Mouse (Mus musculus): Measurements from ENCODE around the gene Gm13420.
"Not testable (repeated sequence)": the region's sequence is repeated elsewhere in the genome, so short reads cannot be mapped to it uniquely, and the experiment has no call there.

The Gm13420 gene

DNA sequence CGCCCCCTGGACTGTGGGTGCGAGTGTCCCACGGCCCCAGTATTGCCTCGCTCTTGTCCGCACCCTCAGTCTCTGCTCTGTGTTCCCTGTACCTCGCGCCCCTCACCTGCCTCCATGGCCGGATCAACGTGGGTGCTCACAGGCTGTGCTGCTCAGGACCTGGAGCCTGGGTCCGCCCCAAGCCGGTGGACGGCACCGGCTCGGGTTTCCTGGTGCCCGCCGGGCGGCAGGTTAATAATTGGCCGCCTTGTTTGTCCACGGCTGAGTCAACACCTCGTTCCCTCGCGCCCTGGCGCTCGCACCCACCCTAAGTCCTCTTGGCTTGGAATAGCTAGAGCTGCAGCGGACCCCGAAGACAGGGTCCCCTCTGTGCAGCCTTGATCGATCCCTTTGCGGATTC, at the start of gene Gm13420:
TSS of gene Gm13420 (minus strand) at position 189 of the 400 bp plus-strand sequence.
- DNase-seq: peak; percentile 81

DNA sequence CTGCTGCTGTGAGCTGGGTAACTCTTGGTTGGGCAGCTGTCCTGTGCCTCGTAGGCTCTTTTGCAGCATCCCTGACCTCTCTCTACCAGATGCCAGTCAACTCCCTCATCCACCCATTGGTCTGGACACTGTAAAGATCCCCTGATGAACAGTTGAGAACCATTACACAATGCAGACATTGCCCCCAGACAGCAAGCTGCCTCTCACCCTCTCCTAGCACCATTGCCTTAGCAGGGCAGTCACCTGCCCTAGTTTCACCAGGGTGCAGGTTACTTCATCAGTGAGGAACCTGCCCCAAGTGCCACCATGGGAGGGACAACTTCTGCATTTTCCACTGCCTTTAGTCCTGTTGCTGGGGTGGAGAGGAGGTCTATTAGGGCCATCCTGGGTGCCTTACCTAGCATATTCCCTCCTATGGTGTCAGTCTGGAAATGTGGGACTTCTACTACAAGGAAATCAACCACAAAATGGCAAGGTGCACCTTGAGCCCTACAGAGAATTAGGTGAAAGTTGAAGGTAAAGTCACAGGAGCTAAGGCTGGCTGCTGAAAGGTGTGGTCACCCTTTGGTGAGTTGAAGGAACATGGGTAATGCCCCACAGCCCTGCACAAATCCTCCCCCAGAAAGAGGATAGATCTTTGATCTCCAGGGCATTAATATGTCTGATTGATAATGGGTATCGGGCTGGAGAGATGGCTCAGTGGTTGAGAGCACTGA, 41.4 kb upstream of the Gm13420 start:
- no peak for DNase-seq

DNA sequence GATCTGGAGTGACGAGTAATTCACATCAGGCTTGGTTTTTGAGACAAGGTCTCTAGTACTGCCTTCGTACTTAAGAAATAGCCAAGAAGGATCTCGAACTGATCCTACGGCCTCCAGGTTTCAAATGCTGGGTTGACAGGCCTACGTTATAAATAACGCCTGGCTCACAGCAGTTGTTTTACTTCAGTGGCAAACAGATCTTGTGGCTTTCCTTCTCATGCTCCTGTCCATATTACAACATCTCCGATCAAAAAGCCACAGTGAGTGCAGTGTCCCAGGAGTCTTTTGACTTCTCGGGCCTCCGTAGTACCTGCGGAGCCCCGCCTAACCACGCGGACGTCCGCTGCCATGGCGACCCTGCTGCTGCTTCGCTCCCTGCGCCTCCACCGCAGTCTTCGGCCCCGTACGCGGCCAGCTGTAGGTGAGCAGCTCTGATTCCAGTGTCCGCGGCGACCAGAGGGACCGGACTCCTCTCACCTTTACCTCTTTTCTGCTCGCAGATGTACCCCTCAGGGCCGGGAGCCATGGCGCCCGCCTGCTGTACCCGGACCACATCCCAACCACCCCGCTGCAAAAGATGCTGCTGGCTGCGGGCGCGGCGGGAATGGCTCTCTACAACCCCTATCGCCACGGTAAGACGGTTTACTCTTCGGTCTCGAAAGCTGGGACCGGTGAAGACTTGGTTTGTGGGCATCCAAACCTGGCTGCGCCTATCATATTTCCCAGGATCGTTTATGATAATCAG, 36.6 kb upstream of the Gm13420 start, which contains the start of gene Trub2:
TSS of gene Trub2 (minus strand) at position 566 of the 745 bp plus-strand sequence.
- DNase-seq: peak; percentile 90

DNA sequence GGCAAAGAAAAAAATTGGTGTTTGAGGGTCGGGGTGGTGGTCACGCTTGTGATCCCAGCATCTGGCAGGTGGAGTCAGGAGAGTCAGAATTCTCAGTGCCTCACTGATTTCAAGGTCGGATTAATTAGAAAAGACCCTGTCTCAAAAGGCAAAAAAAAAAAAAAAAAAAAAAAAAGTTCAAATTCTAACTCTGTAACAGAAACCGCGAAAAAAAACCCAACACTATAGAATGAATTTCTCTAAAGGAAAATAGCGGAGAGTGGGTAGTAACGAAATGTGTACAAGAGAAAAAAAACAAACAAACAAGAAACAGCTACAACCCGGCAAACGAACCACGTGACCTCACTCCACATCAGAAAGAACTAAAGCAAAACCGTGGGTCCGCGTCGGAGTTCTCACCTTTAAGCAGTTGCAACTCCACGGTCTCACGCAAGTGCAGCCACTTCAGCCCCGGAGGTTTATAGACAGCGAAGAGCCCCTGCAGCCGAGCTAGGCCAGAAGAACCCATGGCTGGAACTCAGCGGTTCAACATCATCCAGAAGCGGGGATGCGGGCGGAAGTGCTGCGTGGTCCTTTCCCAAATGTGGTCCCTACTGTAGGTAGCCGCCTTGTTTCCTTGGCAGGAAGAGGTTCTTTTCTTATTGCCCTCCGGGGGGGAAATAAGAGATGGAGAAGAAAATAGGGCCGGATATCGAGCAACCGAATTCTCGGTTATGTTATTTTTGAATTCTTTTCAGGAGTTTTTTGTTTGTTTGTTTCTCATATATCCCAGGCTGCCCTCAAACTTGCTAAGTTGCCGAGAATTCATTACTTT, 35.8 kb upstream of the Gm13420 start, which contains the start of gene Coq4:
TSS of gene Coq4 (plus strand) at position 390 of the 814 bp plus-strand sequence.
- peak; percentile 93 for DNase-seq

DNA sequence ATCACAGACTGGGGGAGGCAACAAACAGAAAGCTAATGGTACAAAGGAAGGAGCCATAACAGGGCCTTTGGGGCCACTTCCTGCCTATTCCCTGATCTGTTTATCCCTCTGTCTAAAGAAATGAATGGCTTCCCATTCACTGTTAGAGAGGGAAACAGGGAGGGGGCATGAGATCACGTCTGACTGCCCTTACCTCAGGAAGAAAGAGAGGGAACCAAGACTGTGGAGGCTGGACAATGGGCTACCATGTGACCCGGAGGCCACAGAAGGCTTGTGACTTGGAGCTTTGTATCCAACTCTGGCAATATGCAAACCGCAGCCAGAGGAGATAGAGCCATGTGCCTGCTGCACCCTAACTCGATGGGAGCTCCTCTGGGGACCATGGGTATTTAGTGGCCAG, 32.8 kb upstream of the Gm13420 start:
- no peak for DNase-seq

DNA sequence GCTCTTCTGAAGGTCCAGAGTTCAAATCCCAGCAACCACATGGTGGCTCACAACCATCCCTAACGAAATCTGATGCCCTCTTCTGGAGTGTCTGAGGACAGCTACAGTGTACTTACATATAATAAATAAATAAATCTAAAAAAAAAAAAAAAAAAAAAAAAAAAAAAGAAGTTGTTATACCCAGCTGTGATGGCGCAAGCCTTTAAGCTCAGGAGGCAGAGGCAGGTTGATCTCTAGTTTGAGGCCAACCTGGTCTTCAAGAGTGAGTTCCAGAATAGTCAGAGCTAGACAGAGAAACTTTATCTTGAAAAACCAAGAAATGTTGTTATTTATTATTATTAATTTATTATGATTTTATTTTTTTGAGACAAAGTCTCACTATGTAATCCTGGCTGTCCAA, 29.8 kb upstream of the Gm13420 start:
- DNase-seq: not testable (repeated sequence)

DNA sequence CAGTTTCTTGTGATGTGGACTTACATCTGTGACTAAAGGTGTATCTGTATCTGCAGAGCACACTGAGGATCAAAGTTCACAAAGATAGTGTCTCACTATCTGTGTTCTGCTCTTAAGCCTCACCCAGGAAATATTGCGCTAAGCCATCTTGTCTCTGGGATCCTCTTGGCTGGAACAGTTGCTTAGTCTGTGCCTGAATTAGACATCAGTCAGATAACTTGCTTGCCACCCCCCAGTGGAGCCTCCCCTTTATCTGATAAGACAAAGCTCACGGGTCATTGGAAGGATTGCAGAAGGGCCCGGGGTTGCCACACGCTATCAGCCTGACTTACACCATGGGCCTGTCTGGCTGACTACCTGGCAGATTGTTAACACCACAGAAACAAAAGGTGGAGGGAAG, 21.8 kb upstream of the Gm13420 start:
- no peak for DNase-seq

DNA sequence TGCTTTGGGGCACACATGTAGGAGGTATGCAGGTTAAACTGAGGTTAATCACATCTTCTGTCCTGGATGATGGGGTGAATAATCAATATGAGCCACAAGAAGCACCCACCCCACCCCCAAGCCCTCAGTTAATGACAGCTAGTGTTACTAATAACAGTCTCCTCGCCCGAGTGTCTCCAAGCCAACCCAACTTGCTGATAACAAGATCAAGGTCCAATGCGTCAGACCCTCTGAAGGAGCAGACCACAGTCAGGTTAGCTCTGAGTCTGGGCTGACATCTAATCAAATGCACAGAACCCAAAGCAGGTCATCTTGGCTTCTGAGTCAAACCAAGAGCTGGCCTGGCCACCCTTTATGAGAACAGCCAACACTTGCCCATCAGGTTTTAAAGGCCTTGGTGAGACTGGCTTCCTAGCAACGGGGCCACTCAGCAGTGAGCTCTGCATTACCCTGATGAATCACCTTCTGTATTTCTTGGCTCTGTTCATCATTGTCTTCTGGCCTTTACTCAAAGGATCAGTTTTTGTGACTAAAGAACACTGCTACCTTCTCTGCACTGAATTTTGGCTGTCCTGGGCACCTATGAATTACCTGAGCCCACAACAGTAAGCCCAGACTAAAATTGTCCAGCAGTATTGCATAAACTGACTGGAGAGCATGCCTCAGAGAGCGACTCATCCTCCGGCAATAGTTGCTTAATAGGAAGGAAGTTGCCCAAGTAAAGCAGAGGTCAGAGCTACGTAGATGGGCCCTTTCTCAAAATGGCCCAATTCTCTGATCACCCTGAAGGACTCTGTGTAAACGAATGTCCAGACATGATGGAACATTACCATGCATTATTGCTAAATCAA, 20.4 kb upstream of the Gm13420 start:
- DNase-seq: no peak

DNA sequence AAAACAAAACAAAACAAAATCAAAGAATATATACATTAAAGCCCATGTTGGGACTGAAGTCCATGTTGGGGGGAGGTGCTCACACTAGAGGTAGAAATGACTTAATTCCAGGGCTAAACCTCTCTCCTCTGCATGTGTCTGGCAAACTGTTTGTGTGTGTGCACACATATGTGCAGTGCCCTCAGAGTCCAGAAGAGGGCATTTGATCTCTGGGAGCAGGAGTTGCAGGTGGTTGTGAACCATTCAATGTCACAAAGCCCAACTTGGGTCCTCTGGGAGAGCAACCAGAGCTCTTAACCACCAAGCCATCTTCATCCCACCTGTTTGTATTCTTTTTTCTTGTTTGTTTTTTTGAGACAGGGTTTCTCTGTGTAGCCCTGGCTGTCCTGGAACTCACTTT, 18.7 kb upstream of the Gm13420 start:
- DNase-seq: no peak

DNA sequence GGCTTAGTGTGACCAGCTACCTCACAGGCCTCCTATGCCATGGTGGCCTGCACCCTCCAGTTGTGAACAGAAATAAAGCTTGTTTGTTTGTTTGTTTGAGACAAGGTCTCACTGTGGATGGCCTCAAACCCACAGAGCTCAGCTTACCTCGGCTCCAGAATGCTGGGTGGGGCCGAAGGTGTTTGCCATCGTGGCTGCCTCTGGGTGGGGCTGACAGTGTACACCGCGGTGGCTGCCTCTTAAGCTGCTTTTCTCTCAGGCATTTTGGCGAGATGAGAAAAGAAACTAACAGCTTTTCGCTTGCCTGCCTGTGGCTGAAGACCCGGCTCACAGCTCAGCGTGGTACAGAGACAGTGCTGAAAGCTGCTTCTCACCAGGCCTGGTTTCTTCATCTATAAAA, 17.4 kb upstream of the Gm13420 start:
- no peak for DNase-seq

DNA sequence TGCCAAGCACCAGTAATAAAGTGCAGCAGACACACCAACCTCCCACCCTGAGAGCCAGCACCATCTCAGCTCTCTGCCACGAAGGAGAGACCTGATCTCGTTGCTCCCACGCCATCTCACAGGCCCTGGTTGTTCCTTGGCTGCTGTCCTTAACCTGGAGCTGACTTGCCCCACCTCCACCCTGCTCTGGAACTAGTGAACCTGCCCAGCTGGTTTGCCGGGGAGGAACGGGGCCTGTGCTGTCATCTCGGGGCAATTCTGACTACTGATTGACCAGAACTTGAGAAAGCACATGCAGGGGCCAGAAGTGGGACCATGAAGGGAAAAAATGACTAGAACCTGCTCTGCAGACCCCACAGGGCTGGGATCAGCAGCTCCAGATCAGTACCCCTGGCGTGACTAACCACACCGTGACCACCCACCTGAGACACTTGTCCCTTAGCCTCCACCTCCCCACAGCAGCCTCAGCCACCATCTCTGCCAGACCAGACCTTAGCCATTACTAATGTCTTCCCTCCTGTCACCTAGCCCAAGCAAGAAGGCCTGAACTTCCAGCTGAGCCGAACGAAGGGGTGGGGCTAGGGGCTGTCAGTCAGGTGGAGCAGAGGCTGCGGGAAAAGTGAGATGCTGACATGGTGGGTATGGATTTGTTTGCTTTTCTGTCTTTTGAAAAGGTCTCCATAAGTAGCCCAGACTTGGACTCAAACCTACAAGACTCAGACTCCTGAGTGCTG, 16.7 kb upstream of the Gm13420 start:
- DNase-seq: peak; percentile 68

DNA sequence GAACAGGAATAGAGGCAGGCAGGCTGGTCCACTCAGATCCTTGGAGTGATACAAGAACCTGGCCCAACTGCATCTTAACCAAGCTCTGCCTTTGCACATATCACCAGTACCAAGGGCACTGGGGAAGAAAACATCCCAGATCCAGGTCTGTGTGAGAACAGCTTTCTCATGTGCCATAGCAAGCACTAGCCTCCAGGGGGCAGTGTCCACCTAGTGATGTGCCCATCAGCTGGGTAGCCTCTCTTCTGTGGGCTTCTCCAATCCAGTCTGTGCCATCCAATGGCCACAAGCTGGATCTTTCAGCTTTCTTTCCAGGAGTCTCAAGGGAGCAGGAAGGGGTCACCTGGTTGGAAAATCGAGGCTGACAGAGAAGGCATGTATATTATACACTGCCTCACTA, 13.3 kb upstream of the Gm13420 start:
- DNase-seq: peak; percentile 84

DNA sequence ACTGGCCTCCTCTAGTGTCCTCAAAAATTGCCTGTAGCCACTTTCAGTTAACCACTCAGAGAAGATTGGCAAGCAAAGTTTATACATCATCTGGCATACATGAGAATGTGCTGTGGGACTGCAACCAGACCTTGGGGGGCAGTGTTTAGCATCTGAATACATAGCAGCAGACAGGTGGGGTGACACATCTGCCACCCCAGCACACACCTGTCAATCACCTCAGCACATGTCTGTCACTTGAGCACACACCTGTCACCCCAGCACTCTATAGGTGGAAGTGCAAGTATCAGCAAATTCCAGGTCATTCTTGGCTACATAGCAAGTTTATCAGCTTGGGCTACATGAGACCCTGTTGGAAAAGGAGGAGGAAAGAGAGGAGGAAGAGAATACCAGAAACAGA, 4.2 kb upstream of the Gm13420 start:
- no peak for DNase-seq

DNA sequence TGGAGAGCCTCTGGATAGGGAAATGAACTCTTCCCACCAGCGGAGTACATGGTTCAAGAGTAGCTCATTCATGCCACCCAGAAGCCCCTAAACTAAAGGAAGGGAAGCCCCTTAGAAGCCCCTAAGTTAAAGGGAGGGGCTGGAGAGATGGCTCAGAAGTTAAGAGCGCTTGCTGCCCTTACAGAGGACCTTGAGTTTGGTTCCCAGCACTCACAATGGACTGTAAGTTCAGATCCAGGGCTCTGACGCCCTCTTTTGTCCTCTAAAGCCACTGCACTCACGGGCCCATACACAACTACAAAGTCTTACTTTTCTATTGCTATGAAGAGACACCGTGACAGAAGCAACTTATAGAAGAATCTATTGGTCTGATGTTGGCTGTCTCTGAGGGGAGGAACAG, 912 bp upstream of the Gm13420 start:
- DNase-seq: no peak

DNA sequence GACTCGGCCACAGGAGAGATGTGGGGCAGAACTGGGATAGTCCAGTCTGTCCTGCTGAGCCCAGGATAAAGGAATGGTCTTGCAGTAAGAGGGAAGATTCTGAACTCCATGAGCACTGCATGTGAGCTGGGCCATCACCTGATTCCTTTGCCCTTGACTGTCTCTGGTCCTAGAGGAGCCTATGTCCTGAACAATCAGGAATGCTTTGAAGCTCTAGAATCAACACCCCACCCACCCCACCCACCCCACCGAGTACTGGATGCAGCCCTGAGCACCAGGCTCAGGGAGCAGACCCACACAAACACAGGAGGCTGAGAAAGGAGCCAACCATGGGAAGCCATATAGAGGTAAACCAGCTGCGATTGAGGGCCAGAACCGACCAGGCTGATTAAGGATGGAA, 3.0 kb downstream of the Gm13420 start:
- no peak for DNase-seq

DNA sequence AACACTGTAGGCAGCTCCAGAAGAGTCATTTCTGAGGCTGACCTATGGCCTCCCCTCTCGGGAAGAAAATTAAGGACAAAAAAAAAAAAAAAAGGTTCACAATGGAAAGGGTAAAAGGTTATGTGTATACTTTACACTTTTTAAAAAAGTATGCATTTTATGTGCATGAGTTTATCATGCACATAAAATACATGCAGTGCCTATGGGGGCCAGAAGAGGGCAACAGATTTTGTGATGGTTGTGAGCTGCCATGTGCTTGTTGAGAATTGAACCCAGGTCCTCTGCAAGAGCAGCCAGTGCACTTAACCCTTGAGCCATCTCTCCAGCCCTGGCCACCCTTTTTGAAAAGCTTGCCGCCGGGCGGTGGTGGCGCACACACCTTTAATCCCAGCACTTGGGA, 3.6 kb downstream of the Gm13420 start:
- DNase-seq: no peak

DNA sequence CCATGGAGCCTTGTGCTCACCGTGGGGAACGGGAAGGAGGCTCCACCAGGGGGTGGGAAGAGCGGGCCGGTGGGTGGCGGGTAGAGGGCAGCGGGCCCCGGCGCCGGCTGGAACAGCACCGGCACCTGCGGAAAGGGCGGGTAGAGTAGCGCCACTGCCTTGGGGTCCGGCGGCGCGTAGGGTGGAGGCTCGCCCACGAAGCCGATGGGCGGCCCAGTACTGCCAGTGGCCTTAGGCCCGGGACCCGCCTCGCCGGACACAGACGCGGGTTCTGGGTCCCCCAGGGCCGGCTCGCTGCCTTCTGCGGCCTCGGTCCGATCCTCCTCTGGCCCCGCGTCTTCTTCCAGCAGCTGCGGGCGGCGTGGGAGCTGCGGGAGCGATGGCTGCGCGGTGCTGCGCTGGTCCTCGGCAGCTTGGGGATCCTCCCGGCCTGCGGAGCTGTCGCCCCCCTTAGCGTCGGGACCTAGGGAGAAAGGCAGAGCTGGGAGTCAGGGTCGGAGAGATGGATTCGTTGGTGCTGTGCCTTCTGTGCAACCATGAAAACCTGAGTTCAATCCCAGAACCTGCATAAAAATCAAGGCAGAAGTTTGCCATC, 4.2 kb downstream of the Gm13420 start:
- no peak for DNase-seq

DNA sequence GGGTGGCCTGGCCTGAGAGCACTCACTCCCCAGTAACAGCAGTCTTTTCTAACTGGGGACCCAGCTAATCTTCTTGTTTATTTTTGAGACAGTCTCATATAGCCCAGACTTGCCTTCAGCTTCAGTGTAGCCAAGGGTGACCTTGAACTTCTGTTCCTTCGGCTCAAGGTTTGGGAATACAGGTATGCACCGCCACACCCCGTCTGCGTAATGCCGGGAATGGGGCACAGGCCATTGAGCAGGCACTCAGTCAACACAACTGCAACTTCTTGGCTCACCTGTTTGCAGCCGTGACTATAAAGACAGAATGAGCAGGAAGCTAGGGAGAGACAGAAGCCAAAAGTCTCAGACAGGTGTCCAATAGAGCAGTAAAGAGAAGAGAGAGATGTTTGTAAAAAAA, 7.2 kb downstream of the Gm13420 start:
- no peak for DNase-seq

DNA sequence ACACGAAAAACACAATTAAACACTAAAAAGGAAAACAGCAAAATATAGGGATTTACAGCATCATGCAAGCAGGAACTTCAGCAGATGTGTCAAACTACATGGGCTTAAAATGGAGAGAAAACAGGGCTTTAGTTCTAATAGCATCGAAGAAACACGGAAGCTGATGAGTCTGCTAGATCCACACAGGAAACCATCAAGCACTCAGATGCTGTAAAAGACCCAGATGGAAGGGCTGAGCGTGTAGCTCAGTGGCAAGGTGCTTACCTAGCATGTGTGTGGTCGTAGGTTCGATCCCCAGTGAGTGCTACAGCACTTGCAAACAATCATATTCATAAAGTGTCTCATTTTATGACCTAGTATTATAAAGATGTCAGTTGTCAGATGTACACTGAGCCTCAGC, 10.3 kb downstream of the Gm13420 start:
- no peak for DNase-seq

DNA sequence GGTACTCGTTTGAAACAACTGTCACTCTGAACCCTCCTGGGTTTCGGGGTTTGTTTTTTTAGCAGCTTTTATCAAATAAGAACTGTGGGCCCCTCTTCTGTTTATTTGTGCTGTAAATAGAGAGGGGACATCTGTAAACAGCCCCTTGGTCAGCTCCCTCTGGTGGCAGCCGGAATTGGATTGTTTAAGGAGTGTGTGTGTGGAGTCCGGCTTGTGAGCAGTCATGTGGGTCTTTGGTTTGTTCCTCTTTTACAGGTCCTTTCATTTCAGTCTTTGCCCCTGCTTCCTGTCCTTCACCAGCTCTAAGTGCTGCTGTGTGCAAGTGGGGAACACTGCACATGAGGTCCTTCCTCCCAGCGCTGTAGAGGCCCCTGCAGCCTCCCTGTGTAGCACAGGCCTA, 12.1 kb downstream of the Gm13420 start:
- DNase-seq: no peak

DNA sequence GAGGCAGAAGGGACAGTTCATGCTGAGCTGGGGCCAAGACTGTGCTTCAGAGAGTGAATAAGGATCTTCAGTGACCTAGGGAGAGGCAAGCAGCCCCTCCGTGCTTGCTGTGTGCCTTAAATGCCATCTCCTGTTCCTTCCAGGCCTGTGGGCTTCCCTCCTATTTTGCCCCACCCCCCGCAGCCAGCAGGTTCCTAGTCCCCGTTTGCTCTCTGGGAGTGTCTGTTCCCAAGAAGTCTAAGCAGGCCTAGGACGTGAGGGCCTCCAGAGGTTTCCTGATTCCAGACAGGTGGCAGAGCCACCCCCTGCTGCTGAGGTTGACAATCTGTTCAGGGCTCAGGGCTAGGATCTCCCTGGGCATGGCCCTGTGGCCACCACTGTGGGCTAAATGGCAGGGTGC, 12.7 kb downstream of the Gm13420 start:
- no peak for DNase-seq

All from kidney, postnatal 10 days (tissue).